Mouse (Mus musculus) hindbrain, embryonic 15.5 days (tissue): ENCODE data around the gene Cc2d1b. TPM values are rescaled to one million over a fixed set of nuclear protein-coding genes. Genes with fewer than 3 reads are reported as not detected.

ENCODE experiments used
- ATAC-seq: fragments of 200-750 bp; cut with Nextera tagmentation; 2 replicates; pipeline ENCODE4 v1.8.0; 2017; ENCODE audit warnings: low read depth, moderate number of reproducible peaks, moderate TSS enrichment; ENCODE audit not compliant: low FRiP score
- H3K27ac ChIP-seq: fragments of 300-500 bp; sonication (generic); replicated peaks from 2 replicates; pipeline ENCODE4 v1.5.1; 2015; ENCODE audit warnings: mild to moderate bottlenecking, inconsistent platforms
- H3K27me3 ChIP-seq: fragments of 300-500 bp; sonication (generic); 2 replicates; pipeline ENCODE4 v1.6.1; 2015; ENCODE audit warnings: control low read depth, inconsistent platforms
- H3K36me3 ChIP-seq: fragments of 300-500 bp; sonication (generic); 2 replicates; pipeline ENCODE4 v1.6.1; 2015; ENCODE audit warnings: control low read depth, inconsistent platforms
- H3K4me1 ChIP-seq: fragments of 300-500 bp; sonication (generic); replicated peaks from 2 replicates; pipeline ENCODE4 v1.6.1; 2015; ENCODE audit warnings: control low read depth, inconsistent platforms
- H3K4me2 ChIP-seq: fragments of 300-500 bp; sonication (generic); 2 replicates; pipeline ENCODE4 v1.6.1; 2015; ENCODE audit warnings: moderate library complexity, mild to moderate bottlenecking, inconsistent platforms
- H3K4me3 ChIP-seq: fragments of 300-500 bp; sonication (generic); 2 replicates; pipeline ENCODE4 v1.5.1; 2015; ENCODE audit warnings: mild to moderate bottlenecking, inconsistent platforms
- H3K9ac ChIP-seq: fragments of 300-500 bp; sonication (generic); 2 replicates; pipeline ENCODE4 v1.6.1; 2015; ENCODE audit warnings: inconsistent platforms
- H3K9me3 ChIP-seq: fragments of 300-500 bp; sonication (generic); 2 replicates; pipeline ENCODE4 v1.6.1; 2016; ENCODE audit warnings: control low read depth, inconsistent platforms
- WGBS: fragments of 180-500 bp; shearing (Covaris S2); methylation state at CpG from one replicate; pipeline ENCODE4 v1.1.7; 2015; 5-methylcytosine and 5-hydroxymethylcytosine counted together
- polyA plus RNA-seq: library from polyadenylated mRNA; unstranded; fragments of >200 nt; fragmentation: Nextera tagmentation; extraction: Ambion mirVana; gene quantifications from 2 replicates; pipeline ENCODE4 v1.2.1, GENCODE M21; 2015

The Cc2d1b gene
- polyA plus RNA-seq, 1 experiment from 2014 or later = 20.3 TPM

GRCm38 (mm10) chr4:108619165-108619564, 575 bp upstream of the Cc2d1b start:
- H3K9ac ChIP-seq = peak overlapping the region; percentile 80
- peak overlapping the region; percentile 63 for H3K4me3 ChIP-seq
- no peaks in the 10 kb centered on the region for H3K27me3 ChIP-seq
- H3K9me3 ChIP-seq = no peaks in the 10 kb centered on the region
- peaks cover 19% of the 10 kb centered on the region for H3K4me1 ChIP-seq
- H3K4me2 ChIP-seq = peak overlapping the region; percentile 73
- no peaks in the 10 kb centered on the region for H3K36me3 ChIP-seq
- WGBS = 2% methylated on average over 10 of the region's 10 CpGs
- peak overlapping the region; percentile 93 for H3K27ac ChIP-seq
- ATAC-seq = peak; percentile 62

DNA sequence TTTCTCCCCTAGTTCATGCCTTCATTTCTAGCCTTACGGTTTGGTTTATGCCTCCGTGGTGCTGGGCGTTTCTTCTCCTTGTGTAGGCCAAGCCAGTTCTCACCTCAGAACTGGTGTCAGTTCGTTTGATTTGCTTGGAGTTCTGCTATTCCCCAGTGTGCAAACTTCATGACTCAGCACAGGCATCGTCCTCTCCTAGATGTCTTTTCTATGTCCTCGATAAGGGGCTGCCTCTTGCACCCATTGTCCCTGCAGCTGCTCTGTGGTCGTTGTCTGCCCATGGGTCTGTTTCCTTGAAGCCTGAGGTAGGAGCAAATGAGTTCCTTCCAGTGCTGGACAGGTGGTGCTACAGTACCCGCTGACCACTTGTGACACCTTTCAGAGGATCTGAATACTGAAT, 796 bp downstream of the Cc2d1b start:
- Histone ChIP-seq H3K9ac (peak overlapping the region; percentile 80), H3K27me3 (no peaks in the 10 kb centered on the region), H3K4me3 (peak overlapping the region; percentile 63), H3K9me3 (no peaks in the 10 kb centered on the region), H3K4me1 (peaks cover 19% of the 10 kb centered on the region), H3K4me2 (peak overlapping the region; percentile 73), H3K36me3 (peaks cover 9% of the 10 kb centered on the region), H3K27ac (peak overlapping the region; percentile 93)
- 14% methylated on average over 8 of the region's 8 CpGs for WGBS
- ATAC-seq = no peak

DNA sequence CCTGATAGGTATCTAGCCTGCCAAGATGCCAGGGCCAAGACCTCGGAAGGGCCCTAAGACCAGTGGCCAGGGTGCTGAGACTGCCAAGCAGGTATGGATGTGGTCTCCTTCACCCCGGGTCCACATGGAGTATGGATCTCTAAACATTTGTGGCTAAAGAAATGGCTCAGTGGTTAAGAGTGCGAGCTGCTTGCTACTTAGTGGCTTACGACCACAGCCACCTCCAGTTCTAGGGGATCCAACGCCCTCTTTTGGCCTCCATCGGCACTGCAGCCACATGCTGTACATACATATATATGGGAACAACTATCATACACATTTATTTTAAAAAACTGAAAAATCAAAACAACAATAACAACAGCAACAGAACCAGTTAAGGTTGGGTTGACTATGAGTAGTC, 1.8 kb downstream of the Cc2d1b start:
- Histone ChIP-seq H3K4me1 (peaks cover 19% of the 10 kb centered on the region), H3K9ac (no peak overlapping the region), H3K4me2 (no peak overlapping the region), H3K36me3 (peaks cover 10% of the 10 kb centered on the region), H3K9me3 (no peaks in the 10 kb centered on the region), H3K4me3 (no peak overlapping the region), H3K27ac (no peak overlapping the region), H3K27me3 (no peaks in the 10 kb centered on the region)
- WGBS = 95% methylated on average over 6 of the region's 6 CpGs
- ATAC-seq = no peak

DNA sequence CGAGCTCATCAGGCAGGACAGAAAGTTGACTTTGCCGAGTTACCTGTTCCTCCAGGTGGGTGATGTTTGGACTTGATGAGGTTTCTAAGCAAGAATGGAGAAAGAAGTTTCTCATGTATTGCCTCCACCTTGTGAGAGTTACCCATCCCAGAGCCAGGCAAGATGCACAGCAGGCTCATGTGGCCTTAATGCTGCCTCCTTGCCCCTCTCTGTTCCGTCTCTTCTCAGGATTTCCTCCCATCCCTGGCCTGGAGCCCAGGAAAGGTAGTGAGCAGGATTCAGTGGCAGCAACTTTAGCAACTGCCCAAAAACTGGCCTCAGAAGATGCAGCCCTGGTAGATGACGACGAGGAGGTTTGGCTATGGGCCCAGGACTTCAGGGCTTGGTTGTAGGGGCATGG, 7.3 kb downstream of the Cc2d1b start:
- Histone ChIP-seq H3K27me3 (no peaks in the 10 kb centered on the region), H3K4me2 (no peak overlapping the region), H3K27ac (no peak overlapping the region), H3K36me3 (peaks cover 60% of the 10 kb centered on the region), H3K9me3 (no peaks in the 10 kb centered on the region), H3K9ac (no peak overlapping the region), H3K4me1 (no peaks in the 10 kb centered on the region), H3K4me3 (no peak overlapping the region)
- 92% methylated on average over 5 of the region's 5 CpGs for WGBS
- ATAC-seq = no peak

DNA sequence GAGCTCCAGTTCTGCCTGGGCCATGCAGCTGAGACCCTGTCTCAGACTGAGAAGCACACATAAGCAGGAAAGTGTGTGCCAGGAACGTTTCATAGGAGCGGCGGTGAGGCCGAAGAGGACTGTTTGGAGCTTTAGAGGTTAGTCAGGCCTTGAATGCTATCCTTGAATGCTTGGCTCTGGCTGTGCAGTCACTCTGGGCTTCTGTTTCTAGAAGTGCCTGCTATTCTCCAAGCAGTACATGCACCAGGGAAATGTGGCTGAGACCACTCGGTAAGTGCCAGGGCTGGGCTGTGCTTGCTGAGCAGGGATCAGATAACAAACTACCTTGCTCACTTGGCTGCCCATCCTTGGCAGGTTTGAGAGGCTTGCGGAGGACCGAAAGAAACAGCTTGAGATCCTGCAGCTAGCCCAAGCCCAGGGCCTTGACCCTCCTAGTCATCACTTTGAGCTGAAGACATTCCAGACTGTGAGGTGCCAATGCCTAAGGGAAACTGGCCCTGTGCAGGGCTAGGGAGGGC, 9.7 kb downstream of the Cc2d1b start:
- Histone ChIP-seq H3K27ac (no peak overlapping the region), H3K4me3 (no peak overlapping the region), H3K4me2 (no peak overlapping the region), H3K9ac (no peak overlapping the region), H3K9me3 (no peaks in the 10 kb centered on the region), H3K36me3 (peaks cover 80% of the 10 kb centered on the region), H3K4me1 (no peaks in the 10 kb centered on the region), H3K27me3 (no peaks in the 10 kb centered on the region)
- ATAC-seq = no peak
- 90% methylated on average over 7 of the region's 7 CpGs for WGBS

DNA sequence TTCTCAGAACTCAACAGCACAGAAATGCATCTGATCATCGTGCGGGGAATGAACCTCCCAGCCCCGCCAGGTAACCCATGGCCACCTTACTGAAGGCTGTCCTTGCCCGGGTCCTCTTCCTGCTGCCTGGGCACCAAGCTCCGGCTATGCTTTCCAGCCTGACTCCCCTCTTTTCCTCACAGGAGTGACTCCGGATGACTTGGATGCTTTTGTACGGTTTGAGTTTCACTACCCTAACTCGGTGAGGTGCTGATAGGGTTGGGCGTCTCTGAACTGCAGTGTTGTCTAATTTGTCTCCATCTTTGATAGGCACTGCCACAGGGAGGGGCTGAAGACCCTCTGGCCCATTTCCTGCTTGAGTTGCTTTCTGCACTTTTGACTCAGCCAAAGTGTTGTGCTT, 10.4 kb downstream of the Cc2d1b start:
- no peak for ATAC-seq
- Histone ChIP-seq H3K27me3 (no peaks in the 10 kb centered on the region), H3K4me1 (no peaks in the 10 kb centered on the region), H3K9ac (no peak overlapping the region), H3K27ac (no peak overlapping the region), H3K4me3 (no peak overlapping the region), H3K4me2 (no peak overlapping the region), H3K36me3 (peaks cover 75% of the 10 kb centered on the region), H3K9me3 (no peaks in the 10 kb centered on the region)
- WGBS = 95% methylated on average over 9 of the region's 9 CpGs

- Histone ChIP-seq H3K4me3 (no peak overlapping the region), H3K4me2 (no peak overlapping the region), H3K9ac (no peak overlapping the region), H3K4me1 (no peaks in the 10 kb centered on the region), H3K27ac (no peak overlapping the region), H3K27me3 (no peaks in the 10 kb centered on the region), H3K9me3 (no peaks in the 10 kb centered on the region), H3K36me3 (peaks cover 76% of the 10 kb centered on the region)
- WGBS = 98% methylated on average over 4 of the region's 4 CpGs
- ATAC-seq = no peak
These were observed 11.9 kb downstream of the Cc2d1b start for GRCm38 (mm10) chr4:108631616-108632015.

- Histone ChIP-seq H3K27ac (no peak overlapping the region), H3K4me2 (no peak overlapping the region)
These were observed 14.0 kb downstream of the Cc2d1b start for GRCm38 (mm10) chr4:108633703-108634102.

GRCm38 (mm10) chr4:108634696-108635095, 15.0 kb downstream of the Cc2d1b start:
- H3K9ac ChIP-seq = no peak overlapping the region
- H3K27me3 ChIP-seq = no peaks in the 10 kb centered on the region
- 41% methylated on average over 4 of the region's 4 CpGs for WGBS
- no peak overlapping the region for H3K27ac ChIP-seq
- no peak for ATAC-seq
- H3K9me3 ChIP-seq = no peaks in the 10 kb centered on the region
- H3K4me2 ChIP-seq = no peak overlapping the region
- H3K4me1 ChIP-seq = no peaks in the 10 kb centered on the region
- H3K36me3 ChIP-seq = peaks cover 65% of the 10 kb centered on the region
- H3K4me3 ChIP-seq = no peak overlapping the region

More at GRCm38 (mm10) chr4:108633703-108634102, 14.0 kb downstream of the Cc2d1b start:
- H3K9ac ChIP-seq = no peak overlapping the region
- no peaks in the 10 kb centered on the region for H3K9me3 ChIP-seq
- WGBS = 64% methylated on average over 12 of the region's 12 CpGs
- no peaks in the 10 kb centered on the region for H3K4me1 ChIP-seq
- H3K27me3 ChIP-seq = no peaks in the 10 kb centered on the region
- H3K4me3 ChIP-seq = no peak overlapping the region
- H3K36me3 ChIP-seq = peaks cover 68% of the 10 kb centered on the region
- ATAC-seq = no peak

DNA sequence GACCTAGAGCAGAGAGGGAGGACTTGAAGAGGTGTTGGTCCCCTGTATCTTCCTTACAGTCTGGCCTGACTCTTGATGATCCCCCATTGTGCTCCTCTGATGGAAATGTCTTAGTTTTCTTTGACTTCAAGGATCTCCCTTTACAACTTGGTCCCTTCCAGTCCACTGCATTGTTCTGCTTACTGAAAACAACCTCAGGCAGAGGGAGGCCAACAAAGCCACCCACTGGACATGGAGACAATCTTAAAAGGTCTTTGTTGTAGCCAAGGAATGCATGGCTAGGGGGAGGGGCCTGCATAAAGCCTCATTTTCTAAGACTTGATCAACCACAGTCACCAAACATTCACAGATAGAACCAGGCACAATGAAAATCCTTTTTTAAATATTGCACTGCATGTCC, 15.4 kb downstream of the Cc2d1b start:
- Histone ChIP-seq H3K27ac (no peak overlapping the region), H3K4me1 (no peaks in the 10 kb centered on the region), H3K27me3 (no peaks in the 10 kb centered on the region), H3K9me3 (no peaks in the 10 kb centered on the region), H3K36me3 (peaks cover 61% of the 10 kb centered on the region), H3K9ac (no peak overlapping the region), H3K4me2 (no peak overlapping the region), H3K4me3 (no peak overlapping the region)
- no peak for ATAC-seq

DNA sequence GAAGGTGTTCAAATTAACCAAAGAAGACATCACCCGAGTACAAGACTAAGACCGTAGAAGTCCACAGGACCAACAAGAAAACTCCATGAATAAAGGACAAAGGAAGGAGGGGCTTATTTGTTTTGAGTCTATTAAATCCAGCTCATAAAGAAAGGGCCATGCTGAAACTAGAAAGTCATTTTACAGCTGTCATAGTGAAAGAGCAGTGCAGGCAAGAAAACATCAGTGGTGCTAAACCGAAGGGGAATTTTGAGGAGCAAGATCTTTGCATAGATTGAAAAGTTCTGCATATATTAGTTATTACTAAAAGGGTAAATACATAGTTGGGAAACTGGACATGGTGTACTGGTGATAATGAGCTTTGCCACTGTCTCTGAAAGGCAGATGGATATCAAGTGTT, 18.0 kb downstream of the Cc2d1b start:
- Histone ChIP-seq H3K4me1 (no peaks in the 10 kb centered on the region), H3K36me3 (peaks cover 59% of the 10 kb centered on the region), H3K9ac (no peak overlapping the region), H3K27ac (no peak overlapping the region), H3K4me3 (no peak overlapping the region), H3K4me2 (no peak overlapping the region), H3K27me3 (no peaks in the 10 kb centered on the region), H3K9me3 (no peaks in the 10 kb centered on the region)
- no peak for ATAC-seq
- WGBS = 89% methylated on average over 3 of the region's 3 CpGs

DNA sequence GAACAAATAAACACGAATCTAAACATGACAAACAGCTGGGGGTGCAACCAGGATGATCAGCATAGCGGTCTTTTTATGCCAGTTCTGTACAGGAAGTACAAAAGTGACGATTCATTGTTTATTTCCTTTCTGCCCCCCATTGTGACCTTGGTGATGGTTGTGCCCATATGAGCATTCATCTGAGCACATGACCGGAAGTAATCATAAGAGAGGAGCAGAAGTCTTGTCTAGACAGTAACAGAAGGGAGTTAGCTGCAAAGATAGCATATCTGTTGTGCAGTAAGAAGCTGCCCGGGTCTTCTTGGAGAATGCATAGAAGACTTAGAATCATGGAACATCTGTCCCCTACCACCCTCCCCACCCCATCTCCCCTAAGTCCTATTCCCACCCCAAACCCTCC, 19.0 kb downstream of the Cc2d1b start:
- H3K9ac ChIP-seq = no peak overlapping the region
- no peaks in the 10 kb centered on the region for H3K4me1 ChIP-seq
- ATAC-seq = no peak
- no peak overlapping the region for H3K27ac ChIP-seq
- no peaks in the 10 kb centered on the region for H3K27me3 ChIP-seq
- WGBS = 79% methylated on average over 5 of the region's 5 CpGs
- no peak overlapping the region for H3K4me2 ChIP-seq
- no peak overlapping the region for H3K4me3 ChIP-seq
- peaks cover 57% of the 10 kb centered on the region for H3K36me3 ChIP-seq
- H3K9me3 ChIP-seq = no peaks in the 10 kb centered on the region

GRCm38 (mm10) chr4:108664407-108664806, 44.7 kb downstream of the Cc2d1b start:
- Histone ChIP-seq H3K4me3 (no peak overlapping the region), H3K27ac (no peak overlapping the region), H3K9ac (no peak overlapping the region), H3K9me3 (no peaks in the 10 kb centered on the region), H3K4me2 (no peak overlapping the region), H3K27me3 (no peaks in the 10 kb centered on the region), H3K4me1 (no peaks in the 10 kb centered on the region), H3K36me3 (peaks cover 26% of the 10 kb centered on the region)
- 73% methylated on average over 2 of the region's 2 CpGs for WGBS
- ATAC-seq = no peak
